Mouse (Mus musculus): ENCODE results near the gene Cfap99.

- TF ChIP-seq GATA1 (IDR thresholded peaks at IDR 0.05; ENCODE audit: borderline replicate concordance, low read length) (no peak), FLI1 (IDR thresholded peaks at IDR 0.05; ENCODE audit: low read length) (no peak)
Observed at GRCm38 (mm10) chr5:34284156-34284750, 4.1 kb upstream of the Cfap99 start.
